Mouse (Mus musculus) liver, embryonic 13.5 days (tissue): ENCODE measurements around the gene Anks1. TPM values are rescaled to one million over a fixed set of nuclear protein-coding genes. Genes with fewer than 3 reads are reported as not detected.

Source experiments
- ATAC-seq: fragments of 200-750 bp; cut with Nextera tagmentation; 2 replicates; pipeline ENCODE4 v1.8.0; 2017; ENCODE audit warnings: low read depth, mild to moderate bottlenecking, moderate number of reproducible peaks, moderate library complexity
- DNase-seq: peaks from one replicate; pipeline ENCODE4 v3.0.0; 2022
- H3K27ac ChIP-seq: fragments of 300-500 bp; sonication (generic); 2 replicates; pipeline ENCODE4 v1.5.1; 2015; ENCODE audit warnings: moderate library complexity, mild to moderate bottlenecking, inconsistent platforms
- H3K27me3 ChIP-seq: fragments of 300-500 bp; sonication (generic); 2 replicates; pipeline ENCODE4 v1.6.1; 2015; ENCODE audit warnings: mild to moderate bottlenecking, inconsistent platforms
- H3K36me3 ChIP-seq: fragments of 300-500 bp; sonication (generic); 2 replicates; pipeline ENCODE4 v1.6.1; 2015; ENCODE audit warnings: mild to moderate bottlenecking, inconsistent platforms
- H3K4me1 ChIP-seq: fragments of 300-500 bp; sonication (generic); replicated peaks from 2 replicates; pipeline ENCODE4 v1.6.1; 2015; ENCODE audit warnings: inconsistent platforms
- H3K4me2 ChIP-seq: fragments of 300-500 bp; sonication (generic); 2 replicates; pipeline ENCODE4 v1.6.1; 2015; ENCODE audit warnings: inconsistent platforms, mild to moderate bottlenecking, moderate library complexity
- H3K4me3 ChIP-seq: fragments of 300-500 bp; sonication (generic); replicated peaks from 2 replicates; pipeline ENCODE4 v1.5.1; 2015; ENCODE audit warnings: mild to moderate bottlenecking, inconsistent platforms
- H3K9ac ChIP-seq: fragments of 300-500 bp; sonication (generic); 2 replicates; pipeline ENCODE4 v1.6.1; 2015; ENCODE audit warnings: mild to moderate bottlenecking, inconsistent platforms
- H3K9me3 ChIP-seq: fragments of 300-500 bp; sonication (generic); replicated peaks from 2 replicates; pipeline ENCODE4 v1.6.1; 2016; ENCODE audit warnings: inconsistent platforms
- WGBS: fragments of 180-500 bp; shearing (Covaris S2); methylation state at CpG from one replicate; pipeline ENCODE4 v1.1.7; 2015; ENCODE audit not compliant: insufficient replicate concordance; 5-methylcytosine and 5-hydroxymethylcytosine counted together
- polyA plus RNA-seq: library from polyadenylated mRNA; unstranded; fragments of >200 nt; fragmentation: Nextera tagmentation; extraction: Ambion mirVana; gene quantifications from 2 replicates; pipeline ENCODE4 v1.2.1, GENCODE M21; 2015

Anks1 gene
- polyA plus RNA-seq, 1 experiment from 2014 or later = 3.1 TPM

- Histone ChIP-seq H3K27ac (peak overlapping the region; percentile 67), H3K9me3 (no peaks in the 10 kb centered on the region), H3K36me3 (peaks cover 3% of the 10 kb centered on the region; the same call in 1 of the 2 replicates), H3K4me1 (peaks cover 87% of the 10 kb centered on the region), H3K9ac (peak overlapping the region; percentile 50), H3K27me3 (no peaks in the 10 kb centered on the region), H3K4me2 (peak overlapping the region; percentile 54), H3K4me3 (peak overlapping the region; percentile 14; the same call in 1 of the 2 replicates)
- WGBS = 7% methylated on average over 12 of the region's 12 CpGs
- ATAC-seq (peak; percentile 83), DNase-seq (peak; percentile 65)
These were observed 104.3 kb downstream of the Anks1 start for GRCm38 (mm10) chr17:28013259-28013875.

GRCm38 (mm10) chr17:28014449-28014848 is 105.3 kb downstream of the Anks1 start:
- DNase-seq = no peak
- no peak for ATAC-seq
- 49% methylated on average over 4 of the region's 4 CpGs for WGBS
- Histone ChIP-seq H3K27me3 (no peaks in the 10 kb centered on the region), H3K9ac (no peak overlapping the region), H3K36me3 (peaks cover 3% of the 10 kb centered on the region; the same call in 1 of the 2 replicates), H3K9me3 (no peaks in the 10 kb centered on the region), H3K4me3 (no peak overlapping the region), H3K4me2 (0 out of 2 replicates have a peak overlapping the region, but pooled peaks have one; percentile 20), H3K4me1 (peaks cover 87% of the 10 kb centered on the region), H3K27ac (peak overlapping the region; percentile 59; the same call in 1 of the 2 replicates)

- peaks cover 3% of the 10 kb centered on the region; the same call in 1 of the 2 replicates for H3K36me3 ChIP-seq
- H3K27me3 ChIP-seq = no peaks in the 10 kb centered on the region
- peak overlapping the region; percentile 59 for H3K27ac ChIP-seq
- no peak overlapping the region for H3K4me3 ChIP-seq
- 18% methylated on average over 17 of the region's 17 CpGs for whole genome bisulfite sequencing
- H3K9ac ChIP-seq = no peak overlapping the region
- peak; percentile 25; the same call in 1 of the 2 replicates for ATAC-seq
- no peaks in the 10 kb centered on the region for H3K9me3 ChIP-seq
- DNase-seq = no peak
- peaks cover 85% of the 10 kb centered on the region for H3K4me1 ChIP-seq
- H3K4me2 ChIP-seq = peak overlapping the region; percentile 20; the same call in 1 of the 2 replicates
These were observed 106.1 kb downstream of the Anks1 start for GRCm38 (mm10) chr17:28015068-28015730.

- H3K4me2 ChIP-seq = no peak overlapping the region
- DNase-seq (no peak), ATAC-seq (no peak)
- H3K27me3 ChIP-seq = no peaks in the 10 kb centered on the region
- no peak overlapping the region for H3K9ac ChIP-seq
- H3K9me3 ChIP-seq = no peaks in the 10 kb centered on the region
- H3K4me1 ChIP-seq = peaks cover 89% of the 10 kb centered on the region
- peak overlapping the region; percentile 59 for H3K27ac ChIP-seq
- H3K4me3 ChIP-seq = no peak overlapping the region
- peaks cover 3% of the 10 kb centered on the region; the same call in 1 of the 2 replicates for H3K36me3 ChIP-seq
- WGBS = 52% methylated on average over 8 of the region's 8 CpGs
These were observed 107.1 kb downstream of the Anks1 start for GRCm38 (mm10) chr17:28016056-28016797.

GRCm38 (mm10) chr17:28018344-28018743 is 109.2 kb downstream of the Anks1 start:
- no peak overlapping the region for H3K27ac ChIP-seq

GRCm38 (mm10) chr17:28018776-28019175 is 109.7 kb downstream of the Anks1 start:
- Histone ChIP-seq H3K9me3 (no peaks in the 10 kb centered on the region), H3K36me3 (no peaks in the 10 kb centered on the region), H3K4me3 (no peak overlapping the region), H3K4me2 (no peak overlapping the region), H3K4me1 (peaks cover 64% of the 10 kb centered on the region), H3K9ac (no peak overlapping the region), H3K27me3 (no peaks in the 10 kb centered on the region), H3K27ac (no peak overlapping the region)
- no peak for DNase-seq
- WGBS = 64% methylated on average over 11 of the region's 11 CpGs
- no peak for ATAC-seq

More at GRCm38 (mm10) chr17:28018344-28018743, 109.2 kb downstream of the Anks1 start:
- no peaks in the 10 kb centered on the region for H3K9me3 ChIP-seq
- H3K4me2 ChIP-seq = no peak overlapping the region
- no peak for DNase-seq
- no peak overlapping the region for H3K9ac ChIP-seq
- peaks cover 68% of the 10 kb centered on the region for H3K4me1 ChIP-seq
- H3K27me3 ChIP-seq = no peaks in the 10 kb centered on the region
- ATAC-seq = no peak
- 79% methylated on average over 6 of the region's 6 CpGs for WGBS
- no peak overlapping the region for H3K4me3 ChIP-seq
- H3K36me3 ChIP-seq = no peaks in the 10 kb centered on the region

- Histone ChIP-seq H3K9me3 (no peaks in the 10 kb centered on the region), H3K27ac (no peak overlapping the region), H3K36me3 (no peaks in the 10 kb centered on the region), H3K4me2 (no peak overlapping the region), H3K9ac (no peak overlapping the region), H3K4me1 (peaks cover 59% of the 10 kb centered on the region), H3K4me3 (no peak overlapping the region), H3K27me3 (no peaks in the 10 kb centered on the region)
- DNase-seq (no peak), ATAC-seq (no peak)
- WGBS = 67% methylated on average over 21 of the region's 21 CpGs
These were observed 110.9 kb downstream of the Anks1 start for GRCm38 (mm10) chr17:28019785-28020696.

GRCm38 (mm10) chr17:28021911-28022310 is 112.8 kb downstream of the Anks1 start:
- peaks cover 59% of the 10 kb centered on the region for H3K4me1 ChIP-seq
- H3K27me3 ChIP-seq = no peaks in the 10 kb centered on the region
- WGBS = 74% methylated on average over 10 of the region's 10 CpGs

GRCm38 (mm10) chr17:28022854-28023655 is 113.9 kb downstream of the Anks1 start:
- WGBS = 84% methylated on average over 22 of the region's 22 CpGs

More at GRCm38 (mm10) chr17:28021911-28022310, 112.8 kb downstream of the Anks1 start:
- Histone ChIP-seq H3K36me3 (no peaks in the 10 kb centered on the region), H3K4me2 (no peak overlapping the region), H3K9ac (no peak overlapping the region), H3K27ac (no peak overlapping the region), H3K4me3 (no peak overlapping the region), H3K9me3 (no peaks in the 10 kb centered on the region)
- DNase-seq (no peak), ATAC-seq (no peak)

GRCm38 (mm10) chr17:28025541-28025961 is 116.4 kb downstream of the Anks1 start:
- Histone ChIP-seq H3K4me2 (no peak overlapping the region), H3K27me3 (no peaks in the 10 kb centered on the region), H3K9me3 (no peaks in the 10 kb centered on the region), H3K4me3 (no peak overlapping the region), H3K36me3 (0 out of 2 replicates have a peak, but pooled peaks cover 6% of the 10 kb centered on the region), H3K27ac (peak overlapping the region; percentile 53), H3K9ac (no peak overlapping the region), H3K4me1 (peaks cover 60% of the 10 kb centered on the region)
- 61% methylated on average over 5 of the region's 5 CpGs for WGBS
- ATAC-seq = no peak
- no peak for DNase-seq

More at GRCm38 (mm10) chr17:28022854-28023655, 113.9 kb downstream of the Anks1 start:
- 0 out of 2 replicates have a peak, but pooled peaks cover 3% of the 10 kb centered on the region for H3K36me3 ChIP-seq
- DNase-seq (no peak), ATAC-seq (no peak)
- no peaks in the 10 kb centered on the region for H3K9me3 ChIP-seq
- no peak overlapping the region for H3K9ac ChIP-seq
- no peak overlapping the region for H3K4me3 ChIP-seq
- no peaks in the 10 kb centered on the region for H3K27me3 ChIP-seq
- no peak overlapping the region for H3K4me2 ChIP-seq
- peaks cover 57% of the 10 kb centered on the region for H3K4me1 ChIP-seq
- no peak overlapping the region for H3K27ac ChIP-seq
